Mouse (Mus musculus): ENCODE data around the gene Tspan12.

The Tspan12 gene

DNA sequence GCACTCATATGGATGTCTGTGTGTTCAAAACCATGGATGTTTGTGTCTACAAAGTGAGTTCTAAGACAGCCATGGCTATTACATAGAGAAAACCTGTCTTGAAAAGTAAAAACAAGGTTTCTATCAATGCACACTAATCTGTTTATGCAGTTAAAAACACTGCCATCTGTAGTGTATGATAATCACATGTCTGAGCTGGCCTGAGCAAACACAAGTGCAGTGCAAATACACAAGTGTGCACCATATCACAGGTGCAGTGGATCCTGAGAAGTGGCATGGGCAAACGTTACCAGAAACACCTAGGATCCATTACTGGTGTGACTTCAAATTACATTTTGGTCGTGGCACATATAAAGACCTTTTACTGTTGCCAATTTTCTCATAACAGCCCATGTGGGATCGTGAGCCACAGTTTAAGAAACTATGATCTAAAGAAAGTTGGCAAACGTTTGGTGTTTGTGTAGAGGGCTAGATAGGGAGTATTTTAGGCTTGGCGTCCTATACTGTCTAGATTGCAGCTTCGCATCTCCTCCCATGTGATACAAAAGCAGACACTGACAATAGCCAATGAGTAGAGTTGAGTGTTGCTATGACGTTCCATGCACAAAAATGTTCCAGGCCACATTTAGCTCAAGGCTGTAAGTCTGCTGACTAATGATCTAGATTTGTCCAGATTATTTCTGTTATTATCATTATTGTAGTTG lies 78.0 kb downstream of the Tspan12 start:
- DNase-seq (ENCODE audit: low spot score in 2 of 2) = no peak

DNA sequence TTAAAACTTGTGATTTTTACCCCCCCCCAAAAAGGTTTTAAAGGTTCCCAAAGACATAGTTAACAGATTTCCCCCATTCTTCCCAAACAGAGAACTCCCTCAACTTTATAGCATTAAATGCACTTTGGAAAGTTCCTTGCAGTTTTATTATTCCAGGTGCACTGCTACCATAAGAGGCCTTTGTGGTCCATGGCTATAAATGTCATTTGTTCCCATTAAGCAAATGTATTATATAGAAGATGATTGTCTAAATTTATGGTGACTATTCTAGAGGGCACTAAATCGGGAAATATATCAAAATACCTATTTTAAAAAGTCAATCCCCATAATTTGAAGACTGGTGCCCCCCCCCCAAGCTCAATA lies 82.9 kb downstream of the Tspan12 start:
- DNase-seq (ENCODE audit: low spot score in 2 of 2) = no peak

DNA sequence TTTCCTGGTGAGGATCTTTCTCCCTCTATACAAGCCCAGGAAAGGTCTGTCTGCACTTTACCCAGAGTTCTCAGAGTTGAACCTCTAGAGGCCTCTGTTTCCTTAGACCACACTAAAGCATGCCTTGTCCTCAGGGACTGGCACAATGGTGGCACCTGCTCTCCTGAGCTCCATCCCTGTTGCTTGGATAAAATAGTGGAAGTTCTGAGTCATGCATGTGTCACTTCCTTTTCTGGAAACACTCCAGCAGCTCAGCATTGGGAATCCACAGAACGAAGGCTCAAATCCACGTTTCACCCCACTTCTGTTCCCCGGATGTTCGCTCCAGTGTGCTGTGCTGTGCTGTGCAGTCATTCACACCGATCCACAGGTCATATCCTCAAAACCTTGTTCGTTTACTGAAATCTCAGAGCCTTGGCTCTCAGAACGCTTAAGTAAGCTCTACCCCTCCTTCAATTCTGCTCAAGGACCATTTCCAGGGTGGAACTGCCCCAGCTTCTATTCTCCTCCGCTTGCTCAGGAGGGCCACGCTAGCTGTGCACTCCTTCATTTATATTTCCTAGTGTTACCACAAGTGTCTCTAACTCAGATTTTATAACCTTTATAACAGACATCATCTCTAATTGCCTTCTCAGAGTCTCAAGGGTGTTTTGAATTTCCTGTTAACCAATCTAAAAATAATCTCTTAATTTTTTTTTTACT lies 83.4 kb downstream of the Tspan12 start:
- no peak for DNase-seq (ENCODE audit: low spot score in 2 of 2)

DNA sequence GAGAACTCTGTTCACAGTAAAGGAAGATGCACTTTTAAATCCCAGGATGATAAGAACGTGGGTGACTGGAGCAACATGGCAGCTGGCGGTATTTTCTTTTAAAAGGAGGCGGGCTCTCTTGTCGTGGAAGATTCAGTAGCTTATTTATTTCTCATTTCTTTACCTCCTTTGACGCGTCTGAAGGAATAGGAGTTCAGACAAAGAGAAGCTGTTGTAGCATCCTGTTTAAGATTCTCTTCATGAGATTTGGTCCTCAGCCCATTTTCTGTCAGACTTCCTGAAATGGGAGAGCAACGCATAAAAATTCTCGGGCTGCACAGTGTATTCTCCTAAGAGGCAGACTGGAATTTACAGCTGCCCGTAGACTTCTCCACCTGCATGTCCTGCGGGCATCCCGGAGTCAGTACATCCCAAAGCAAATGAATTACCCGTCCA lies 84.5 kb downstream of the Tspan12 start:
- DNase-seq (ENCODE audit: low spot score in 2 of 2) = peak; percentile 4 to 23

DNA sequence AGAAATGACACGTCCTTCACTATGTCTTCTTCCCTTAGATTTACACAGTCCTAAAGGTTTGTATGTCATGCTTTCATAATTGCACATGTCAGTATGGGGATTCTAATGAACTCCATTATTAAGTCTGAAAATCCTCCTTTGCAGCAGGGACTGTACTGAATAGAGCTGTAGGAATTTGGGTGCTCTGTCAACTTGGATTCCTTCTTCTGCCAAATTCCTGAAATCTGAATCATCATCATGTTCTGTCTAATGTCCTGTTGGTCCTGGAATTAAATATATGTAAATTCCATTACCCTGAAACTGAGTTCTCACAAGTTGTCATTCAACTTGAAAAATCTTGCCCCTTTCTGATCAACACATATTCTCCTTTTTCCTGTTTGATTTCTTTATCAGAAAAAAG lies 104.8 kb downstream of the Tspan12 start:
- DNase-seq (ENCODE audit: low spot score in 2 of 2) = no peak

DNA sequence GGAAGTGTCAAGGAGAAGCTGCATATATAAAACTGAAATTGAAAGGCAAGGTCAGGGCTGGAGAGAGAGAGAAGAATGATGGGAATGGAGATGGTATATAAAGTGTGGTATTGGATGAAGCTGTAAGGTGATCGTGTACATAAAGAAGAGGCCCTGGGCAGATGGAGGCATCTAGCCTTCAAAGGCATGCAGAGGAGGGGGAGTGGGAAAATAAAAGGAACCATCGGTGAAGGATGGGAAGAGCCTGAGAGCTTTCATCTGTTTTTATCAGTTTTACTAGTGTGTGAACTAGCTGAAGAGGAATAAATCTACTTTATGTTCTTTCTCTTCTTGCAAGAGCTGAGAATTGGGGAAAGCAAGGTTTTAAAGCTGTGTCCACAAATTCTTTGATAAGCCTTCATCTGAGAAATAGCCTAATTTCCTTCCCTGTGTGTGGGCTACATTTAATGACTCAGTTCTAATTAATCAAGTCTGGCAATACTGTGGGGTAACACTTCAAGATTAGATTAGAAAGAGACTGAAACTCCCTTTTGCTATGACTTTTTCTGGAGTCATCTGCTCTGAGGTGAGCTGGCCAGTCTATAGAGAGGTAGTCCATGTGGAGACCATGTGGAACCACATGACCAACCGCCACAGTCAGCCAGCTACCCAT lies 107.6 kb downstream of the Tspan12 start:
- DNase-seq (ENCODE audit: low spot score in 2 of 2) = no peak

DNA sequence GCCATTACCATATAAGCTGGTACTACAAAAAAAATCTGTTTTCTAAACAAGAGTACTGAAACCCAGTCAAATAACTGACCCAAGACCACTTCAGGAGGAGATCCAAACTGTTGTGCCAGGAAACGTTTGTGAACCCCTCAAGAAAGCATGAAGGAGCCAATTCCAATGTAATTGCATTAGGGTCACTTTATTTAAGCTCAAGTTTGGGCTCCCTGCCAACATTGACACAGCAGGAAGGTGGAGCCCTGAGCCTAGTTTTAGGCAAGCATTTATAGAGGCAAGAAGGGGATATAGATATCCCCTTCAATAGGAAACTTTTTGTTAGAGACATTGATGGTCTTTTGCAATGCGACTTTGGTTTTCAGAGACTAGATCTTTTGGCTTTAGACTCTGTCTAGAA lies 111.7 kb downstream of the Tspan12 start:
- no peak for DNase-seq (ENCODE audit: low spot score in 2 of 2)

DNA sequence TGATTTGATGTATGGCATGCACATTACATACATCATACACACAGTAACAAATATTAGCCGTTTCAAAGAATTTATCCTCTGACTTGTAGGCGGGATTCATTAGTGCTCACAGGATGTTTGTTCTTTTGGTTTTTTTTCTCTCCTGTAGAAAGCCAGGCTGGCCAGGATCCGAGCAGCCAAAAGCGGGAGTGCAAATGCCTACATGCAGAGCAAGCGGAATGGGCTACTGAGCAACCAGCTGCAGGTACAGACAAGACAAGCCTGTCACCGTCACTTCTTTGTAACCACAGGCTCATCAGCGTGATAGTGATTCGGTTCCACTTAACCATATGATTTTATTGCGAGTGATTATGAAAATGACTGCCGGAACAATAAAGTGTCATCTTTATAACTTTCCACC lies 130.1 kb downstream of the Tspan12 start:
- no peak for DNase-seq (ENCODE audit: low spot score in 2 of 2)
